Mouse (Mus musculus): ENCODE measurements around the gene Chn2. TPM values are rescaled to one million over a fixed set of nuclear protein-coding genes. Genes with fewer than 3 reads are reported as not detected.
A peak's percentile ranks its signal among the peaks of the same experiment; 100 is the strongest.

The Chn2 gene
- total and polyA plus RNA-seq, 3 experiments: not detected

DNA sequence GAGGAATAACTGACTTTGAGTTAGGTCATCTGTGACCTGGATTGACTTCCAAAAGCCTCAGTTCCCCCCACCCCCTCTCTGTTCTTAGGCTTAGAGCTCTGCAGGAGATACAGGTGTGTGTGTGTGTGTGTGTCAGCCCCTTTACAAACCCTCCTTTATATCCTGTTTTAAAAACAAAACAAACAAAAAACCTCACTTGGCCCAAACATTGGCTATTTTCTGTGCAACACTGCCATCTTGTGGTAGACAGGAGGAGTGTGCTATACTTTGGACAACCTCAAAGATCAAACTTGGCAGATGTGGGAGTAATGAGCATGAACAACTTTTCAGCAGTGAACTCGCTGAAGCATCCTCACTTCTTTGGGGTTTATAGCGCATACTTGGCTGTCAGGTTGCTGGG lies 189.5 kb downstream of the Chn2 start:
- Histone ChIP-seq H3K79me2 (ENCODE audit: control insufficient read depth, insufficient read depth, low read length, poor library complexity) (no peaks in the 10 kb centered on the region), H3K9ac (ENCODE audit: control insufficient read depth, low read depth, low read length, poor library complexity, severe bottlenecking) (no peak overlapping the region), H3K4me1 (ENCODE audit: control insufficient read depth in 1 of 2, insufficient read depth in 2 of 2, low read length in 2 of 2) (no peaks in the 10 kb centered on the region), H3K27ac (ENCODE audit: control insufficient read depth, low read depth, low read length) (no peak overlapping the region), H3K9me3 (replicated peaks; ENCODE audit: insufficient read depth, low read length) (no peaks in the 10 kb centered on the region), H3K27me3 (ENCODE audit: control insufficient read depth in 1 of 2, insufficient read depth in 2 of 2, low read length in 2 of 2) (no peaks in the 10 kb centered on the region), H3K36me3 (ENCODE audit: control insufficient read depth in 1 of 2, insufficient read depth in 2 of 2, low read length in 2 of 2) (no peaks in the 10 kb centered on the region), H3K4me3 (ENCODE audit: control insufficient read depth in 1 of 2, insufficient read depth in 1 of 2, low read depth in 2 of 2, low read length in 2 of 2) (no peak overlapping the region)
- peak; percentile 43 for TF ChIP-seq SMC3 (IDR thresholded peaks at IDR 0.05; ENCODE audit: low read depth, low read length)
- no peak for TF ChIP-seq TAL1 (IDR thresholded peaks at IDR 0.05; ENCODE audit: low read length)
- peak; percentile 26 to 64 (median 59); a peak in 5 of 6 replicates for TF ChIP-seq CTCF (IDR thresholded peaks at IDR 0.05 in 2 of 3, conservative IDR thresholded peaks at IDR 0.05 in 1 of 3; ENCODE audit: control insufficient read depth in 1 of 3, insufficient read depth in 1 of 3, low read depth in 2 of 3, low read length in 3 of 3, poor library complexity in 1 of 3, severe bottlenecking in 1 of 3)
- TF ChIP-seq EP300 (IDR thresholded peaks at IDR 0.05; ENCODE audit: low read depth in 1 of 2, low read length in 2 of 2): no peak
- TF ChIP-seq USF1 (IDR thresholded peaks at IDR 0.05; ENCODE audit: low read depth, low read length): no peak
- TF ChIP-seq MYB (IDR thresholded peaks at IDR 0.05; ENCODE audit: low read depth, low read length): no peak
- peak; percentile 64 for TF ChIP-seq RAD21 (IDR thresholded peaks at IDR 0.05; ENCODE audit: low read depth, low read length)
- TF ChIP-seq RCOR1 (IDR thresholded peaks at IDR 0.05; ENCODE audit: low read depth, low read length): no peak
- TF ChIP-seq MAX (IDR thresholded peaks at IDR 0.05; ENCODE audit: low read length): no peak
- TF ChIP-seq NRF1 (IDR thresholded peaks at IDR 0.05; ENCODE audit: insufficient read depth, low read depth, low read length, poor library complexity, severe bottlenecking): no peak
- no peak for TF ChIP-seq JUND (IDR thresholded peaks at IDR 0.05; ENCODE audit: low read depth, low read length)
- 0 out of 2 replicates have a peak, but pooled peaks have one; percentile 10 for TF ChIP-seq ZC3H11A (IDR thresholded peaks at IDR 0.05; ENCODE audit: low read depth, low read length)
- DNase-seq (ENCODE audit: low read depth, low spot score): peak; percentile 32

DNA sequence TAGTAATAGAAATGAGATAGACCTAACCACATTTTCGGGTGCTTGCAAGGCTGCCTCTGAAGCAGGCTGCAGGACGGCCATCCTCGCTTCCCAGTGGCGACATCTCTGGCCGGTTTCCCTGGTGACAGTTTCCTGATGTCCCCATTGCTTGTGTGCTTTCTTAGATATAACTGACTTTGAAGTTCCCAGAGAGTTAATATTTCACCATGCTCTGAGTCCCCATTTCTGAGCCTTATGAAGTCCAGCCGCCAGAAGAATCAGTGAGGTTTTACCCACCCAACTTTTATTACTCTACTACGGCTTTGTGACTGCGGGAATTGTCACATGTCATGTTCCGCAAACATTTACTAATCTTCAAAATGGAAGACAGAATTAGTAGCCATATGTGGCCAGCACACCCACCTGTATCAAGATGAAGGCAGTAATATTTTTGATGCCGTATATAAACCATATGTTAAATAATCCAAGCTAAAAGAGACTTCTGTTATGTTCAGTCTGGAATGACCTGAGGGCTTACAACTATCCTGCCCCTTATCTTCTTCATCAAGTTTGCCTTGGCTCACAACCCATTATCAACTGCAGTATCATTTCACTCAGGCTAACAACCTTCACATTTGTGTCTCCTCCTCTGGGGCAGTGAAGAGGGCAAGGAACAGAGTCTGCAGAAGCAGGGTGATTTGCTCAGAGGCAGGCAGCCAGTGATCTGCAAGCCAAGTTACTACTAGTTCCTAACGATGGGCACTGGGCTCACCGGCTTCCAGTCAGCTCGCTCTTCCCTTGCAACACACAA lies 192.6 kb downstream of the Chn2 start:
- H3K79me2 ChIP-seq (ENCODE audit: control insufficient read depth, insufficient read depth, low read length, poor library complexity): no peaks in the 10 kb centered on the region
- H3K27me3 ChIP-seq (ENCODE audit: control insufficient read depth in 1 of 2, insufficient read depth in 2 of 2, low read length in 2 of 2): no peaks in the 10 kb centered on the region
- no peak overlapping the region for H3K4me3 ChIP-seq (ENCODE audit: control insufficient read depth in 1 of 2, insufficient read depth in 1 of 2, low read depth in 2 of 2, low read length in 2 of 2)
- H3K4me1 ChIP-seq (ENCODE audit: control insufficient read depth in 1 of 2, insufficient read depth in 2 of 2, low read length in 2 of 2): no peaks in the 10 kb centered on the region
- H3K27ac ChIP-seq (ENCODE audit: control insufficient read depth, low read depth, low read length): no peak overlapping the region
- H3K9ac ChIP-seq (ENCODE audit: control insufficient read depth, low read depth, low read length, poor library complexity, severe bottlenecking): no peak overlapping the region
- H3K36me3 ChIP-seq (ENCODE audit: control insufficient read depth in 1 of 2, insufficient read depth in 2 of 2, low read length in 2 of 2): no peaks in the 10 kb centered on the region
- TF ChIP-seq TCF12 (IDR thresholded peaks at IDR 0.05; ENCODE audit: low read depth, low read length) (no peak), MYC (IDR thresholded peaks at IDR 0.05; ENCODE audit: low read depth, low read length) (no peak), GATA1 (IDR thresholded peaks at IDR 0.05; ENCODE audit: low read depth, low read length) (no peak), MAFK (IDR thresholded peaks at IDR 0.05; ENCODE audit: borderline replicate concordance, low read depth, low read length) (no peak), ZC3H11A (IDR thresholded peaks at IDR 0.05; ENCODE audit: low read depth, low read length) (no peak), SMC3 (IDR thresholded peaks at IDR 0.05; ENCODE audit: low read depth, low read length) (no peak), CHD2 (IDR thresholded peaks at IDR 0.05; ENCODE audit: low read length) (no peak), CHD1 (IDR thresholded peaks at IDR 0.05; ENCODE audit: low read depth, low read length) (no peak), ELF1 (IDR thresholded peaks at IDR 0.05; ENCODE audit: low read depth, low read length) (no peak), ETS1 (IDR thresholded peaks at IDR 0.05; ENCODE audit: low read depth, low read length) (no peak), NRF1 (IDR thresholded peaks at IDR 0.05; ENCODE audit: insufficient read depth, low read depth, low read length, poor library complexity, severe bottlenecking) (no peak), MEF2A (IDR thresholded peaks at IDR 0.05; ENCODE audit: extremely low read depth, insufficient replicate concordance, low read depth, low read length, poor library complexity, severe bottlenecking) (no peak), KAT2A (conservative IDR thresholded peaks at IDR 0.05; ENCODE audit: low read depth, low read length) (no peak), GABPA (IDR thresholded peaks at IDR 0.05; ENCODE audit: low read depth, low read length) (no peak)
- no peak for DNase-seq (ENCODE audit: low read depth, low spot score)
- H3K9me3 ChIP-seq (replicated peaks; ENCODE audit: insufficient read depth, low read length): no peaks in the 10 kb centered on the region
